Mouse (Mus musculus) WW6 (cell line): ENCODE measurements around the gene 4930438A08Rik.
"Not testable (repeated sequence)": the region's sequence is repeated elsewhere in the genome, so short reads cannot be mapped to it uniquely, and the experiment has no call there.

ENCODE experiments used
- DNase-seq: peaks from one replicate; pipeline ENCODE4 v3.0.0-alpha.2; 2013; ENCODE audit warnings: low read depth, low spot score

The 4930438A08Rik gene

DNA sequence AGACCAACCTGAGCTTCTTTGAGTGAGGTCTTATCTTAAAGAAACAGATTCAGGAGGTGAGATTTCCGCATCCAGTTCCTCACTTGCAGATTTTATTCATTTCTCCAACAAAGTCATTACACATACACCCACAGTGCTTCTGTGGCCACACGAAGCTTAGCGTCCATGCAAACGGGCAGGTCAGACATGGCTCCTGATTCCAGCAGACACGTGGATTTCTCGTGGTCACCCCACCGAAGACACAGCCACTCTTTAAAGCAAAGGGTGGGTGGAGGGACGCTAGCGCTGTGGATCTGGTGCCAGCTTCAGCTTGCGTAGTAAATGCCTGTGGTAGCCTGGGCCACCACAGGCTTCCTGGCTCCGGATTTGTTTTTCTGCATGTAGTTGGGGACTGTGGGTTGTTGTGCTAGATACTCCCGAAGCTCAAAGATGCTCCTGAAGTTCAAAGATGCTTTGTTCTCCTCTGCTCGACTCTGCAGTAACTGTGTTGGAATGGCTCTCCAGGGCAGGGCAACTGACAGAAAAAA is 7.4 kb downstream of the 4930438A08Rik start:
- DNase-seq = no peak

DNA sequence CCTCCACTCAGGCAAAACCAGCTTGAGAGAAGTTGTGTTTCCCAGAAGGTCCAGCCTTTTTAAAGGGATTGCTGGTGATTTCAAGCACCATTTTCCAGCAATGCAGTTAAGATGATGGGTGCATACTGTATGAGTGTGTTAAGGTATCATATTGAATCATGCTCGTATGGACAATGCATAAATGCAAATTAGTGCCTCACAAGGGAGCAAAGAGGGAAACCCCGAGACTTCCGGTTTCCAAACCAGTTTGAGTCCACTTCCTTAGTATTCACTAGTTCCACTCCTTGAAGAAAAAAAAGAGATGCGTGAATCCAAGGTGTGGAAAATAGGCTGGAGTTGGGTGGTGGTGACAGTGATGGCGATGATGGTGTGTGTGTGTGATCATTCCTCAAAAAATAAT is 7.9 kb downstream of the 4930438A08Rik start:
- DNase-seq = no peak

- DNase-seq = no peak
Measured at GRCm38 (mm10) chr11:58289992-58290682, 15.5 kb downstream of the 4930438A08Rik start.

- DNase-seq = no peak
Measured at GRCm38 (mm10) chr11:58290812-58291211, 16.2 kb downstream of the 4930438A08Rik start.

GRCm38 (mm10) chr11:58292791-58293190 is 18.2 kb downstream of the 4930438A08Rik start:
- DNase-seq = no peak

DNA sequence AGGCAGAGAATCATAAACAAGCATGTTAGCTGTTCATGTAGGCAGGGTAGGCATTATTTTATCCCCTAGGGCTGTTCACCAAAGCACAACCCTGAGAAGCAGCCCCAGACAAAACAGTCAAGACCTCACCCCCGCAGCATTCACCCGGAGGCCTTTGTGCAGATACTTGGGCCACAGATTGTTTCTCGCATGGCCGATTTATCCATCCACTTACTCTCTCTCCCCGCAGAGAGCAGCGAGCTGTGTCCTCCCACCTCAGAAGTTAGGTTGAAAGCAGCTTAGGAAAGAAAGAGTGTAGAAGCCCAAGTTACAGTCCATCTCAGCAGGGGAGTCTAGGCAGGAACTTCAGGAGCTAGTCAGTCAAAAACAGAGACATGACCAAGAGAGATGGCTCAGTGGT is 22.8 kb downstream of the 4930438A08Rik start:
- no peak for DNase-seq

GRCm38 (mm10) chr11:58301057-58301456 is 26.5 kb downstream of the 4930438A08Rik start:
- peak; percentile 75 for DNase-seq

DNA sequence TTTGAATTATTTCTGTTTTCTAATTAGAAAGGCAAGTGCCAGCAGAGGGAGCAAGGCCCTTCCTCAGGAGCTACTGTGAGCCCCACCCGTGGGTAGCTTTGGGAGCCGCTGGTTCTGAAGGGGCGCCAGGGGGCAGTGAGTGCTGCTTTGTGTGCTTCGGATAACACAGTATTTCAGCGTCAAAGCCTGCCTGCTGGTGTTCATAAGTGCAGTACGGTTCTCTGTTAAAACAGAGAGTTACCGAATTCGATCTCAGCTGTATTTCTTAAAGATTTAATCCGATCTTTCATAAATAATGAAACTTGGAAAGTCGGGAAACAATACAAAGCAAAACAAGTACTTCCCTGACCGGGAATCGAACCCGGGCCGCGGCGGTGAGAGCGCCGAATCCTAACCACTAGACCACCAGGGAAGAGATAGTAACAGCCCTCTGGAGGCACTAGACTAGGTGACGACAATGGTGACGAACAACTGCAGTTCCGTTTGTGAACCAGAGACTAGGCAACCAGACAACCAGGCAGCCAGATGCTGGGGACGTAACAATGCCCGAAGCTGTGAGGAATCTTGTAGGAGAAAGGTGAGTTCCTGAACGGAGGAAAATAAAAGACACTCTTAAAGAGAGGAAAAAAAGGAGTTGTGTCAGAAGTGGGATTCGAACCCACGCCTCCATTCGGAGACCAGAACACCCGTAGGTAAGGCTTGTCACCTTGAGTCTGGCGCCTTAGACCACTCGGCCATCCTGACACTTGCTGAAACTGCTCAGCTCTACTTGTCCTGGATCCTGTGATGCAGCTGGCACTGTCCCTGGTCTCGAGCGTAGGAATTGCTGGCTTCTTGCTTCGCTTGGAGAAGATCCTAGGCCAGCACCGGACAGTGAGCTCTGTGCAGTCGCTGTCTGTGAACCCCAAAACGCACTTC is 27.5 kb downstream of the 4930438A08Rik start:
- DNase-seq = peak; percentile 98

DNA sequence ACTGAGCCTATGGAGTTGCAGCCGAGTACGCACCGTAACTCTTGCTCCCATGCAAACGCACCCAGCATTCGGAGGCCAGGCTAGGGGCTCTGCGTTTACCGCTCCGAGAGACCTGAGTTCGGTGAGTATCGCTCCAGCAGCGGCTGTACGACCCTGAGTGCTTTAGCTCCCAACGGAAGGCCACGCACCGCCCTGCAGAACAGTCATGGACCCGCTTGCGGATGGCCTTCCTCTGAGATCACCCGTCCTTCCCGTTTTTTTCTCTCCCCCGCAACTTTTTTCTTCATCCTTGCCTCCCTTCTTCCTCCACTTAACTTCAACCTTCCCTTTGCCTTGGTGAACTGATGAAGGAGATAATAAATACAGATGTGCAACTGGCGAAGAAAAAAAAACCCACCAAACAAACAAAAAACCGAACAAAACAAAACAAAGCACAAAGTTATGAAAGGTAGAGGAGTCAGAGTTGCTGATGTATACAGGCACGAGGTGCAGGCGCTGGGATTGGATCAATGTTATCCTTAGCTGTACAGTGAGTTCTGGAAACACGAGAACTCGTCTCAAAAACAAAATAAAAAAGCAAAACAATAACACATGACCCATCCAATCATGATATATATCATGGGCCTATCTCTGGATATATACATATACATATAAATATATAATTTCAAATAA is 28.3 kb downstream of the 4930438A08Rik start:
- DNase-seq = no peak

- DNase-seq = no peak
Measured at GRCm38 (mm10) chr11:58303594-58303993, 29.0 kb downstream of the 4930438A08Rik start.

DNA sequence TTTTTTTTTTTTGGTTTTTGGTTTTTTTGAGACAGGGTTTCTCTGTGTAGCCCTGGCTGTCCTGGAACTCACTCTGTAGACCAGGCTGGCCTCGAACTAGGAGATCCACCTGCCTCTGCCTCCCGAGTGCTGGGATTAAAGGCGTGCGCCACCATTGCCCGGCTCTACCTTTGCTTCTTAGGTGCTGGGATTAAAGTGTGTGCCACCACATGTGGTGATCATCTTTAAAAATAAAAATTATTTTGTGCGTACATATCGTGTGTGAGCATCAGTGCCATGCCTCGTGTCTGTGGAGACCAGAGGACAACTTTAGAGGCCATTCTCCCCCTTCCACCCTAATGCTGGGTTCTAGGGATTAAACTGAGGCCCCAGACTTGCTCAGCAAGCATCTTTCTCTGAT is 30.7 kb downstream of the 4930438A08Rik start:
- not testable (repeated sequence) for DNase-seq

DNA sequence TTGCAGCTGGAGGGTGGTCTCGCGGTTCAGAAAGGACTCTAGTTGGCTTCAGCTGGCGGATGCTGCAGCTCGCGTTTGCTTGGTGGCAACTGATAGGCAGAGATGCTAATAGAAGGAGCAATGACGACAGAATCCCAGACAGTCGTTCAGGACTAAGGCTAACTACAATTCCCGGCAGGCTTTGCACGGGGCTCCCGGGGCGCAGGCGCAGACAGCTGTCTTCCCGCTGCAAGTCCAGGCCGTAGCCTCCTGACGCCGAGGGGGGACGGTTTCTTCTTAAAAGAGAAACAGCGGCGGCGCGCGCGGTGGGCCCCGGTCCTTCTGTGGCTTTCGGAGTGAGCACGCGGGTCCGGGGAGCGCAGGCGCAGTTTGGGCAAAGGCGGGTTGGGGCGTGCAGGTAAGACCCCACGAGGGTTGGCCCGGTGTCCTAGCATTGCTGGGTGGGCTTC is 32.3 kb downstream of the 4930438A08Rik start, which contains the start of gene Zfp692:
Zfp692 (plus strand) TSS at position 210 of the 449 bp plus-strand sequence.
- DNase-seq = peak; percentile 94

DNA sequence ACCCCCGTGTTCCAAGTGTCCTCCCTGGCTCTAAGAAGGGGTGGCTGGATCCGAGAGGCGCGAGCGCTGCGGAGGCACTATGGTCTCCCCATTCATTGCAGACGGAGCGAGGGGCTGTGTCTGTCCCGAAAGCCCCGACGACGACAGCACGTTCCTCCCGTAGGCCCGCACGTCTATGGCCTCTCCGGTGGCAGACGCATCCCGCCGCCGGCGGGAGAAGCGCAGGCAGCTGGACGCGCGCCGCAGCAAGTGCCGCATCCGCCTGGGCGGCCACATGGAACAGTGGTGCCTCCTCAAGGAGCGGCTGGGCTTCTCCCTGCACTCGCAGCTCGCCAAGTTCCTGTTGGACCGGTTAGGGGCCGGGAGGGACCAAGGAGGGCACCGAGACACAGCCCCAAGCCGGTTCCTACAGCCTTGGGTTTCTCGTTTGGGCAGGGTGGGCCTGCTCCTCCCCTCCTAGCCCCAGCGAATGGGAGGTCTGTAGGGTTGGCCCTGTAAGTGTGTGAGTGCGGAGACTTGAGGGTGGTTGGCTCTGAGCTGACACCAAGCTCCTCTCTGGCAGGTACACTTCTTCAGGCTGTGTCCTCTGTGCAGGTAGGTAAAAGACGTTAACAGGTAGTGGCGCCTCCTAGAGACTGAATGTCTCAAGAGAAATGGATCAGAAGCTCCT is 32.9 kb downstream of the 4930438A08Rik start:
- DNase-seq = peak; percentile 70

DNA sequence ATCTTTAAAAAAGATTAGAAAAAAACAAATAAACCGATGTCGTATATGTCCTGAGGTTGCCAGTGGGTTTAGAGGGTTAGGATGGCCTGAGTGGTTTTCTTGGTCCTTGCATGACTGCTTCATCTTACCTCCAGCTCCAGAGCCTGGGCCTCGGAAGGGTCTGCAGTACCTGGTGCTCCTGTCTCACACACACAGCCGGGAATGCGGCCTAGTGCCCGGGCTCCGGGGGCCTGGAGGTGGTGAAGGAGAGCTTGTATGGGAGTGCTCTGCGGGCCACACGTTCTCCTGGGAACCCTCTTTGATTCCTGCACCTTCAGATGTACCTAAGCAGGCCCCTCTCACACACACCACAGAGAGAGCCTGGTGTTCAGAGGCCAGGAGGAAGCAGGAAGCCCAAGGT is 34.1 kb downstream of the 4930438A08Rik start:
- no peak for DNase-seq

DNA sequence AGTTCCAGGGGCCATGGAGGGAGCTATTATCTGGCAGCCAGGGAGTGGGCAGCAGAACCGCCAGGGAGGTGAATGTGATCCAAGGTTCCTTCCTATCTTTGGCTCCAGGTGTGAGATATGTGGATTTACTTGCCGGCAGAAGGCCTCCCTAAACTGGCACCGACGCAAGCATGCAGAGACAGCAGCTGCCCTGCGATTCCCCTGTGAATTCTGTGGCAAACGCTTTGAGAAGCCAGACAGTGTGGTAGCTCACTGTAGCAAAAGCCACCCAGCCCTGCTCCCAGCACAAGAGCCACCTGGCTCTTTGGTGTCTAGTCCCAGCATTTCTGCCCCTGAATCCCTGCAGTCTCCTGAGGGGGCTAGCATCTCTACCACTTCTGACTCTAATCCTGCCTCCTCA is 39.5 kb downstream of the 4930438A08Rik start:
- no peak for DNase-seq

DNA sequence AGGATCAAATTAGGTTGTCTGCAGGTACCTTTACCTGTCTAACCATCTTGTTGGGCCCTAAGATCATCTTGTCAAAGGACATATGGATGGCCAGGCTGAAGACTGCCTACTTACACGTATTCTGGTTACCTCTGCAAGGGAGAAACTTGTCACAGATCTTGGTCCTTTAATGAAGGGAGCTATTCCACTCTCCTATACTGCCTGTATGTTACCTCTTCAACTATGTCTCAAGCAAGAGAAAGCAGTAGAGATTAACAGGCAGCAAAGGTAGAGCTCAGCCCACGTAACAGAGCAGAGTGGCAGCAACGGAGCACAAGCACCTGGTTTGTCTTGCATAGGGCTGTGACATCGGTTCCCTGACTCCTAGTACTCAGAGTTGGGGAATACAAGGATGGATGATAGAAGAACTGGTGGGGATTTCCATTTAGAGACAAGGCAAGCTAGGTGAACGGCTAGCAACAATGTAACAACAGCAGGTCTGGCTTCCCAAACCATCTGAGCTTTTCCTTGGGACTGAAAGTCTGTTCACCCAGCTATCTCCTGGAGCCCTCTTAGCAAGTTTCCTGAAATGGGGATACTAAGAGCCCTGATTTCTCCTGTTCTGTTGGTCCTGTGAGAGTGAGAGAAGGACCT is 41.1 kb downstream of the 4930438A08Rik start:
- no peak for DNase-seq

GRCm38 (mm10) chr11:58316344-58316743 is 41.7 kb downstream of the 4930438A08Rik start:
- DNase-seq = no peak

DNA sequence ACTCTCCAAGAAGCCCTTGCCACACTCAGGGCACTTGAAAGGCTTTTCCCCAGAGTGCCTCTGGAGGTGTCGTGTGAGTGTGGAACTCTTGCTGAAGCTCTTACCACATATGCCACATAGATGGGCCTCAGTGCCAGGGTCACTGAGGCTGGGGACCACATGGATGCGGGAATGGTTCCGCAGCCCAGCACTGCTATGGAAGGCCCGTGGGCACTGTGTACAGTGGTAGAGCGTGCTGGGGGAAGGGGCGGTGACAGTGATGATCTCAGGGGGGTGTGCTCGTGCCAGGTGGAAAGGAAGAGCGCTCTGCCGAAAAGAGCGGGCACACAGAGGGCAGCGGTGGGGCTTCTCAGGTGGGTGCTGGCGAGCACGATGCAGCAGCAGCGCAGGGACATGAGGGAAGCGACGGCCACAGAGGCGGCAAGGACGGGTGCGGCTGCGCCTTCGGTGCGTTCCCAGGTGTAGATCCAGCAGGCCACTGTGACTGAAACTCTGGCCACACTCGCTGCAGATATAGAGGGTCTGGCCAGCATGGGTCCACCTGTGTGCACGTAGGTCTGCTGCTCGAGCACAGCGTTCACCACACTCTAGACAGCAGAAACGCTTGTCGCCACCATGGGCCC is 42.3 kb downstream of the 4930438A08Rik start:
- no peak for DNase-seq

- DNase-seq = peak; percentile 89
Measured at GRCm38 (mm10) chr11:58322824-58323569, 48.4 kb downstream of the 4930438A08Rik start.
